Mouse (Mus musculus) heart, postnatal 36 days (tissue): ENCODE results near the gene Sult2b1. TPM values are rescaled to one million over a fixed set of nuclear protein-coding genes. Genes with fewer than 3 reads are reported as not detected.

Source experiments
- DNase-seq, 2 experiments: peaks; one replicate each; pipeline ENCODE4 v3.0.0; 2021 to 2022
- intact Hi-C: fragments of 180-260 bp; cut with DNase I; formaldehyde crosslinking; loops from one replicate; pipeline ENCODE4 v1.15.1; 2025
- total RNA-seq, 2 experiments: library from RNA; stranded (reverse); gene quantifications; 2 replicates each; pipeline ENCODE4 v1.2.3; 2021

The Sult2b1 gene
- total RNA-seq, 2 experiments from 2014 or later = not detected

GRCm38 (mm10) chr7:45730727-45731431 lies 53.6 kb downstream of the Sult2b1 start:
- intact Hi-C loops = no loop called here
- no peak for DNase-seq

GRCm38 (mm10) chr7:45727625-45728024 lies 56.8 kb downstream of the Sult2b1 start:
- no peak for DNase-seq
- intact Hi-C loops = no loop called here

- intact Hi-C loops = no loop called here
- DNase-seq = no peak
Measured at GRCm38 (mm10) chr7:45726419-45726818, 58.0 kb downstream of the Sult2b1 start.

GRCm38 (mm10) chr7:45725713-45726112 lies 58.8 kb downstream of the Sult2b1 start, which contains the start of gene Spaca4:
TSS of gene Spaca4 (minus strand) at chr7:45725813.
- DNase-seq = no peak
- intact Hi-C loops = no loop called here

- intact Hi-C loops = no loop called here
- DNase-seq = no peak
Measured at GRCm38 (mm10) chr7:45725151-45725550, 59.3 kb downstream of the Sult2b1 start.

GRCm38 (mm10) chr7:45723781-45724180 lies 60.7 kb downstream of the Sult2b1 start:
- no peak for DNase-seq
- intact Hi-C loops = no loop called here

GRCm38 (mm10) chr7:45723301-45723700 lies 61.2 kb downstream of the Sult2b1 start:
- DNase-seq = no peak
- intact Hi-C loops = no loop called here

GRCm38 (mm10) chr7:45722348-45722713 lies 62.1 kb downstream of the Sult2b1 start:
- no peak for DNase-seq
- intact Hi-C loops = no loop called here

GRCm38 (mm10) chr7:45721642-45722347 lies 62.7 kb downstream of the Sult2b1 start:
- no peak for DNase-seq
- intact Hi-C loops = no loop called here

GRCm38 (mm10) chr7:45721234-45721571 lies 63.3 kb downstream of the Sult2b1 start:
- intact Hi-C loops = no loop called here
- no peak for DNase-seq

- no peak for DNase-seq
- intact Hi-C loops = no loop called here
Measured at GRCm38 (mm10) chr7:45720413-45721233, 63.8 kb downstream of the Sult2b1 start, which contains the start of gene Fam83e. TSS of gene Fam83e (plus strand) at chr7:45721212.

- intact Hi-C loops = loop anchor here (5.0 kb wide), 1 partner anchor 202 kb away; the partner anchor contains the start of genes Ccdc114 and Emp3
- DNase-seq = no peak
Measured at GRCm38 (mm10) chr7:45719738-45720412, 64.6 kb downstream of the Sult2b1 start.

GRCm38 (mm10) chr7:45719180-45719579 lies 65.3 kb downstream of the Sult2b1 start:
- intact Hi-C loops = loop anchor here (5.0 kb wide), 1 partner anchor 203 kb away; the partner anchor contains the start of genes Ccdc114 and Emp3
- DNase-seq = no peak

GRCm38 (mm10) chr7:45718331-45718730 lies 66.1 kb downstream of the Sult2b1 start:
- intact Hi-C loops = loop anchor here (5.0 kb wide), 1 partner anchor 204 kb away; the partner anchor contains the start of genes Ccdc114 and Emp3

GRCm38 (mm10) chr7:45717918-45718297 lies 66.6 kb downstream of the Sult2b1 start, which contains the start of gene Sphk2:
TSS of gene Sphk2 (minus strand) at chr7:45718002.
- DNase-seq = peak; percentile 98 to 99
- intact Hi-C loops = loop anchor here (5.0 kb wide), 1 partner anchor 204 kb away; the partner anchor contains the start of genes Ccdc114 and Emp3

More at GRCm38 (mm10) chr7:45718331-45718730, 66.1 kb downstream of the Sult2b1 start:
- no peak for DNase-seq

GRCm38 (mm10) chr7:45716952-45717917 lies 67.2 kb downstream of the Sult2b1 start:
- no peak for DNase-seq
- intact Hi-C loops = loop anchor here (5.0 kb wide), 1 partner anchor 205 kb away; the partner anchor contains the start of genes Ccdc114 and Emp3

- intact Hi-C loops = loop anchor here (5.0 kb wide), 1 partner anchor 206 kb away; the partner anchor contains the start of genes Ccdc114 and Emp3
- DNase-seq = no peak
Measured at GRCm38 (mm10) chr7:45716460-45716857, 68.0 kb downstream of the Sult2b1 start.

GRCm38 (mm10) chr7:45715741-45716459 lies 68.6 kb downstream of the Sult2b1 start:
- DNase-seq = peak; percentile 34 to 40
- intact Hi-C loops = loop anchor here (5.0 kb wide), 1 partner anchor 206 kb away; the partner anchor contains the start of genes Ccdc114 and Emp3
